Mouse (Mus musculus) olfactory bulb, adult 2 months (tissue): ENCODE results near the gene Lipc.

Experiments
- CTCF ChIP-seq: fragments of 200-500 bp; IDR thresholded peaks from 2 replicates; pipeline ENCODE4 v1.5.1; 2012; ENCODE audit warnings: low read depth, mild to moderate bottlenecking, low read length, moderate library complexity; ENCODE audit not compliant: insufficient read depth
- POLR2A ChIP-seq: fragments of 200-500 bp; IDR thresholded peaks from 2 replicates; pipeline ENCODE4 v1.6.1; 2012; ENCODE audit warnings: mild to moderate bottlenecking, low read depth, low read length, moderate library complexity; ENCODE audit not compliant: insufficient read depth

GRCm38 (mm10) chr9:70870326-70870725, 81.7 kb downstream of the Lipc start:
- TF ChIP-seq CTCF (no peak), POLR2A (no peak)
